Mouse (Mus musculus) lung, postnatal 25 days (tissue): Measurements from ENCODE around the gene Iqsec1.

Experiments used
- DNase-seq: peaks from one replicate; pipeline ENCODE4 v3.0.0; 2022; ENCODE audit warnings: low spot score

Gene Iqsec1

DNA sequence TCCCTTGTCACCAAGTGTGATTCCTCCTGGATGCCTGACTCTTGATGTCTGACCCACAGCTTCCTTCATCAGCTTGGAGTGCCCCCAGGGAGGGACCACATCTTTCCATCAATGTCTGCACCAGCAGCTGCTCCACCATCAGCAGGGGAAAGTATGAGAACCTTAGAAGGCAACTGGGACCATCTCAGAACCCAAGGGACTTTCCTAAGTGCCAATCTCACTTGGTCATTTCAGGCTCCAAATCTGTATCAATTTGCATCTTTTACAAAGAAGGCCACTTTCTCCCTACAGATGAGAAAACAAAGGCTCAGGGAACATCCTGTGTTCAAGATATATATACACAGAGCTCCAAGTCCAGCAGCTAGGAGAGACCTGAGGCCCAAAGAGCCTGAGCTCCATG is 205.3 kb downstream of the Iqsec1 start:
- DNase-seq: no peak

DNA sequence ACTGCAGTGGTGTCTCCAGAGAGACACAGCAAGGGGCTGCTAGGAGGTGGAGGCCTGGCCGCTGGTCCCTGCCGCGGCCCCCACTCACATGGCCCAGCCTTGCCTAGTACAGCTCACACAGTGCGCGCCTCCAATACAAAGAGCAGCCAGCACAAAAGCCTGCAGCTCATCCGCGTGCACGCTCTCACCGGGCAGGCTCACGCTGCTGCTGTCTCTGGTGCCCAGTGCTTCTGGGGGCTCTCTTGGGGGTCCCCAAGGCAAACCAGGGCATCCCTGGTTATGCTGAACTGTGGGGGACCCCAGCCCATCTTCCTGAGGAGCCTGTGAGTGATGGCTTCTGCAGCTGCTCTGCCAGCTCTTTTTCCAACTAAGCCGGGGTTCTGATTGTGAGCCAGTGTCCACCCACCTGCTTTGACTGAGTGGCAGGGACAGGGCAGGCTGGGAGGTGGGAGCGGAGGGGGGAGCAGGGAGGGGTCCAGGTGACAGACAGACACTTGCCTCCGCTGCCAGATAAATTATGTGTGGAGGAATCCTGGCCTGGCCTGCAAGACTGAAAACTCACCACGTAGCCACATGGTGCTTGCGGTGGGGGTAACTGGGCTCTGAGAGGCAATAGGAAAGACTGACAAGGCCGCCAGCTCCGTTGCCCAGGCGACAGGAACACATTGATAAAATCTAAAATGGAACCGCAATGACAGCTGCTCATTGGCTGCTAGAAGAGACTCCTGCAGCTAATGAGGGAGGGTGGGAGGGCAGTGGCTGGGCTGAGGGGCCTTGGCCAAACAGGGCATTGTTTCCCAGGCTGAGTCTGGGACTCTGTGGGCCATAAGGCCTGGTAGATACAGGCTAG is 206.3 kb downstream of the Iqsec1 start:
- DNase-seq: peak; percentile 45

DNA sequence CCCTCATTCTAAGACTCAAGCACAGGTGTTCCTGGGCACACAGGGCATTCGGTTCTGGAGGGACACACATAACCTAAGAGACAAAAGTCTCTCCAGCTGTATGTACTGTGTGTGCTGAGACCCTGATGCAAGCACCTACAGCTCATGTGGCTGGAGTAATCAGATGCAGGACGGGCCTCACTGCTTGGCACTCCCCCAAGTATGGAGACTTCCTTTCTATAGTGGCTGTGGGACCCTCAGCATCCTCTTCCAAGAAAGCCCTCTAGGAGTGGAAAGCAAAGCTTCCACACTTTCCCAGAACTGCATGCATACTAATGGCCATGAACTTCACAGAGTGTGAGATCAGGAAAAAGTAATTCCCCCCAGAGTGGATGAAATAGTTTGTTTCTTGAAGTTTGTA is 208.0 kb downstream of the Iqsec1 start:
- DNase-seq: no peak

DNA sequence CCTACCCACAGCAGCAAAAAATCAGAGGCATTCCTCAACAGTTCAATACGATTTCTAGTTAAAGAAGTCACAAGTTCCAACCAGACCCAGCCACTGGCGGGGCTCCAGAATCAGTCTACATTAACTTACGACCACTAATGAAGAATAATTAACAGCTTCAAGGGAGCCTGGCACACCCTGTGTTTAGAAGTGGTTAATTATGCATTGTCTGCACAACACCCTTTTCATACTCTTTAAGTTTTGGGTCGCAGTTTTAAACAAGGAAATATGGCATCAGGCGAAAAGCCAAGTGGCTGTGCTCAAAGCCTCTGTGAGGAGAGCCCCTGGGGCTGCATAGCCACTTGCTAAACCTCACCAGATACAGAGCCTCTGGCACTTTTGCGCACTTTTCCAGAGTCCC is 209.6 kb downstream of the Iqsec1 start:
- no peak for DNase-seq

DNA sequence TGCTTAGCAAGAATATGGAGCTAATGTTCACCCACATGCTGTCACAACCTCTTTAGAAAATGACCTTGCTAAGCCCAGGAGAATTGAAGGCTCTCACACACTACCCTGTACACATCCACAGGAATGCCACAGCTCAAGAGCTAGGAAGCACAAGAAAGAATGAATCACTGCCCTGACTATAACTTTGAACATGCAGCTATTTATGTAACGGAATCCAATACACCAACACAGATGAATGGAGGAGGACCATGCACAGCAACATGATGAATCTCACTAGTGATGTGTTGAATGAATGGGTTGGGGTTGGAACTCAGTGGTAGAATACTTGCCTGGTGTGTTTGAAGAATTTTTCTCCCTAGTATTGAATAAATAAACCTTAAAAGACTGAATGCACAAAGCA is 211.2 kb downstream of the Iqsec1 start:
- DNase-seq: no peak

DNA sequence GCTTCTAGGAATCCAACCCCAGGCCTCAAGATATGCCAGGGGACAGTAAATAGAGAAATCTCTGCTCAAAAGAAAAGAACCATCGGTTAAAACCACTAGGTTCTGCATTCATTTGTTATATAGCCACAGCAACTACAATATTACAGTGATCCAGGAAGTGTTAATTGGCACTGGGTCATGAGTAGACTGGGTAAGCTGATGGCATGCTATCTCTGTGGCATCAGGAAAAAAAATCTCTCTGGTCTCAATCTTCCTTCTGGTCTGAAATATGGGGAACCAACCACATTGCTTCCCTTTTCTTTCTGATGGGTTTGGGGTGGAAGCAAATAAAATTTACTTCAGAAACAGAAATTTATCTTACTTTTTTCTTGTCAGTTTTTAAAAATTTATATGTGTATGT is 212.9 kb downstream of the Iqsec1 start:
- DNase-seq: no peak

DNA sequence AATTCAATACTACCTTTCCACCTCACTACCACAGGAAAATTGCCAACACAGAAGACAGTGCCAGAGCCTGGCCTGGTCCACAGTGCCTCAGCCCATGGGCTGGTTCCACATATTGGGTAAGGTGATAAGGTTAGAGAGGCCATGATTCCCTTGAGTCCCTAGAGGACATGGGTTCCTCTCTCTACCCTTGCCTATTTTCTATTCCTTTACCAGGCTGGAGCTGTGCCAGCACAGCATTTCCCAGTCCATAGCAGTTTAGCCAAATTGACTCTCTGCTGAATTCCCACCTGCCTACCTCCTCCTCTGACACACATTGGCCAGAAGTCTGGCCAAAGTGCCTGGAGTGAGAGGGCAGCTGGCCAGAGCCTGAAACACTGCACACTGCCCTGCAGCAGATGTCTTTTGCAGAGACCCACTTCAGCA is 214.7 kb downstream of the Iqsec1 start:
- DNase-seq: no peak

DNA sequence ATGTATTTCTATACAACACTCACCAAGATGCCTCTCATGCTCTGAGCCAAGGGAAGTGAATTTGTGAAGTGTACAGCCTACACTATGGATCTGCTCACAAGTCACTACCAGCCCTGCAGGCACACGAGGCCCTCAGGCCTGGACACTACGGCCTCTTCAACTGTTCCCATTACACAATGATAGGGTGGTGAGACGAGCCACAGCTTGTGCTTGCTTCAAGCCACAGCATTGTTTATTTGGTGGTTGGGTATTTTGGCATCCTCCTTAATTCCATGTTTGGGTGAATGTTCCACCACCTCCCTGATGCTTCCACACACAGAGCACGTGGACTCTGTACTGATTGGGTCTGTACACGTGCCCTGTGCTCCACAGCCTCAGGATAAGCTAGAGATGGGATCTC is 216.4 kb downstream of the Iqsec1 start:
- peak; percentile 45 for DNase-seq

DNA sequence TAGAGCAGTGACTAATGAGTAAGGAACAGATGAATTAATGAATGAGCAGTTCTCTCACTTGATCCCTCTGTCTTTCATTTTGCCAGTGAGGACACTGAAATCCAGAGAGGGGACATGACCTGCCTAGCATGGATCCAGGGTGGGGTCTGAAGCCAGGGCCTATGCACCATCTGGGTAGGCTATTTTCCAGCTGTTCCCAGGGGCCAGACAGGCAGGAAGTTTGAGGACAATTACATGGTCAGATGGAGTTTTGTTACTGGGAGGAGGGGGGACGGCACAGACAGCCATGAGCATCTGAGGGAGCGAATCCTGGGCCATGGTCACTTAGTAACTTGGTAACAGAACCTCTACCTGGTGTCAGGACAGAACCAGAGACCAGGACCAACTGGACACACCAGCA is 220.0 kb downstream of the Iqsec1 start:
- DNase-seq: no peak

DNA sequence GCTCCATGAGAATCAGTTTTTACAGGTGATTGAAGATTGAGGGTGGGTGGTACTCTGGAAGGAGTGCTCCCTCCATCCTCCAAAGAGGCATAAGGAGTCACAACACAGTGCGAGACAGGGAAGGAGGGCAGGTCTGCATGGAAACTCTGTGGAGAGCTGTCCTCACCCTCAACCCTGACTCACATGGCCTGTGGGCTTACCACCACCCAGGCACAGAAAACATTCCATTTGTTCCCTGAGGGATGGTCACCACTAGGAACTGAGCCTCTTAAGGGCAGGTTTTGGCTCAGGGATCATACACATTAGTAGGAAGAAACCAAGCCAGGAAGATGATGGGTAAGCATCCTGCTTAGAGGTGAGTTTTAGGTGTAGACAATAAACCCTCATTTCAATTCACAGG is 220.6 kb downstream of the Iqsec1 start:
- no peak for DNase-seq

DNA sequence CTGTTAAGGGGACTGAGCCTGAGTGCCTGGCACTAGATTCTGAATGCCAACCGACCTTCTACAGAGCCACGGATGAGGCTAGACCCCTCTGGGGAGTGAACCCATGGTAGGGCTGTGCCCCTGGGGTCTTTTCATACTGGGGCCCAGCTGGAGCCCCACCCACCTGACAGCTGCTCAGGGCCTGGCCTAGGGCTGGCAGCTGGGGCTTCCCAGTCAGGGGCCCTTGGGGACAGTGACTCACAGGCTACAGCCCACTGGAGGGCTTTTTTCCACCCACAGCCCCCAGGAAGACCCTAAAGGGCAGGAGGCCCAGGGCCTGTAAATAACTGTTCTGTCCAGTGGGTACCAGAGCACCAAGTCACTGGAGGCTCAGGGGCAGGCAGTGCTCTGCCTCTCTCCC is 223.7 kb downstream of the Iqsec1 start:
- DNase-seq: no peak

DNA sequence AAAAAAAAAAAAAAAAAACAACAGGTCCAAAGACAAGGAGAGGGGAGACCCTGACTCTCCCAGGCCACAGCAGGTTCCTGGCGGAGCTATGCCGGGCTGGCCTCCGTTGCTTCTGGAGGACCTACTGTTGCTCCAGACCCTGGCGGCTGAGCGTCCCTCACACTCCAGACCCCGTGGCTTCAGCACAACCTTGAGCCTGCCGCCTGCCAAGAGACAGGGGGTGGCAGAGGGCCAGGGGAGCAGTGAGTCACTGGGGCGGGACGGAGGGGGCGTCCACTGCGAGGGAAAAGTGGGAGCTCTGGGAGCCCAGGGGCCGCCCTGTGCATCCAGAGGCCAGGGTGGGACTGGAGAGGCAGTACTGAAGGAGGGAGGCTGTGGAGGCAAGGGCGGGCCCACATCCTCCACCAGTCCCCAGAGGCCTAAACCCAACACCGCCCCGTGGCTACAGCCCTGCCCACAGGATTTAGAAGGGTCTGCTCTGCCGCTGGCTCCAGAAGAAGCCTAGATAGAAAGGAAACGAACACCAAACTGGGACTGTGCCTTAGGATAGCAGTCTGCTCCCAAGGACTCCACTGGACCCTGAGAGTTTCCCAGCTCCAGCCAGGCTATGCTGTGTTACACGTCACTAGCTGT is 224.4 kb downstream of the Iqsec1 start:
- peak; percentile 82 for DNase-seq

DNA sequence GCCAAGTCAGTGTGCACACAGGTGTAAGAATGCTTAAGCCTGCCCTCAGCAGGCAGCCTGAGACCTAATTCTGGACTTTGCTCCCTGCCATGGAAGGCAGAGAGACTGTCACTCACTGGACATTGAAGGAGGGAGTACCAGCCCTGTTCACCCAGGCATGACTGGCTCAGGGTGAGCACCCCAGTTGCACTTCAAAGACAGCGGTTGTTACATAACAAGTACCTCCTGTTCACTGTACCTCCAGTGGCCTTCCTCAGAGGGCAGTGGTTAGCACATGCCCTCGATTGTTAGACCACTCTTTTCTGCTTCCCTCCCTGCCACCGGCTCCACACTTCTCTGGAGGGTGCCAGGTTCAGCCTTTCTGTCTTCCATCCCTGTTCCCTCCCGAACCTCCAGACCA is 225.2 kb downstream of the Iqsec1 start:
- no peak for DNase-seq

DNA sequence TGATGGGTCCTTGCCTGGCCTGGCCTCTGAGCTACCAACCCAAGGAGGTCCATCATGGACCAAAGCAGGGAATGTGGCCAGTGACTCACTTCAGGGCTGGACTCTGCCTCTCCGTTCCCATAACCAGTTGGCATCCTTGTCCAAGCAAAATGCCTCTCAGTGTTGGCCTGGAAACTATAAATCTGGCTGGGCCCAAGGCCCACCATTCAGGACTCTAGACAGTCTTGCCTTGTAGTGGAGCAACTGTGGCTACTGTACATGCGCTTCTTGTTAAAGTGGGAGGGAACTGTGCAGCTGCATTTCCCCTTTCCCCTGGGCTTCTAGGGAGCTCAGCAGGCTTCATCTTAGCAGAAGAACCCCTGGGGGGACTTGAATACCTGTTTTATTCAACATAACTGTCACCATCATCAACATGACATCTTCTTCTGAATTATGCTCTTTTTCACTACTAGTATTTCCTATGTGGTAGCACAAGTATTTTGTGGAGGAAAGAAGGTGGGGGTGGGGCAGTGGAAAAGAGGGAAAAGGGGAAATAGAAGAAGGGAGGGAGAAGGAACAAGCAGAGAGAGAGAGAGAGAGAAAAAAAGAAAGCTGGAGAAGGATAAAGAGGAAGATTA is 226.3 kb downstream of the Iqsec1 start:
- no peak for DNase-seq

DNA sequence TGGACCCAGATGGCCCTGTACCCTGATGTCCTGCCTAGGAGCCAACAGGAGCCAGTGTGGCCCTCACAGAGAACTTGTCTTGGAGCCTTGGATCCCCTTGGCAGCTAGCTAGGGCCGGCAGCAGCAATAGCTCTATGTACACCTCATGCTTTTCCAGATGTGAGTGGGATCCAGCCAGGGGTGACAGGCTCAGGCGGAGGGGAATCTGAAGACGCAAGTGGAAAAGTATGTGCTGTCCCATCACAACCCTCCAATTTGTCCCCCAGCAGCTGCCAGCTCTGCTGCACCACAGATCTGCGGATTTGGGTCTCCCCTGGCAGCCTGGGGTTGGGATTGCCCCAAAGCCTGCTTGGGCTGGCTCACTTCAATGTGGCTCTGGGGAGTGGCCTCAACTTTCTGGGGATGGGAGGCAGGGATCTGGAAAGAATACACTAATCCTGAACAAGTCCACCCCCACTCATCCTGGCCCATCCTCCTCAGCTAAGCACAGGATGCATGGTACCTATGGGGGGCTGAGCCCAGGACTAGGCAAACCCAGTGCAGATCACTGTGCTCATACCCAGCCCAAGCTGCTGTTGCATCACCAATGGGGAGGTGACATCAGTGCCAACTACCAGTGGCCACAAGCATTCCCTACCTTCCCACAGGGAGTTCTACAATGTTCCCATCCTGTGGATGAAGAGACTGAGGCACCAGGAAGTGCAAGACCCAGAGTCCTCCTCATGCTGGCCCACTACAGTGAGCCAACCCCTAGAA is 227.0 kb downstream of the Iqsec1 start:
- DNase-seq: peak; percentile 47

DNA sequence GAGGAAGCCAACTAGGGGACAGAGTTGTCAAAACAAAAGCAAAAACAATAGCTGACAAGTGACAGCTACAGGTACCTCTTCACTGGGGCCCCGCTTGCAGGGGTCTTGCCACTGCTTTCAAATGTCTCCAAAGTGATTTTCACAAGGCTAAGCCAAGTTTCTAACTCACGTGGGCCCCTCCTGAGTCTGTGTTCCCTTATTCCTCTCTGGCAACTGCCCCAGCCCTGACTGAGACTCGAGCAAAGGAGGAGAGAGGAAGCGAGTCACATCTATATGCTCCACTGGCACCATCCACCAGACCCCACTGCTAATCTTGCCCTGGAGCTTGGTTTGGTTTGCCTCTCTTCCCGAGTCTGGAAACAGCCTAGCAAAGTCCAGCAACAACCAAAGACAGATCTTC is 227.6 kb downstream of the Iqsec1 start:
- no peak for DNase-seq

DNA sequence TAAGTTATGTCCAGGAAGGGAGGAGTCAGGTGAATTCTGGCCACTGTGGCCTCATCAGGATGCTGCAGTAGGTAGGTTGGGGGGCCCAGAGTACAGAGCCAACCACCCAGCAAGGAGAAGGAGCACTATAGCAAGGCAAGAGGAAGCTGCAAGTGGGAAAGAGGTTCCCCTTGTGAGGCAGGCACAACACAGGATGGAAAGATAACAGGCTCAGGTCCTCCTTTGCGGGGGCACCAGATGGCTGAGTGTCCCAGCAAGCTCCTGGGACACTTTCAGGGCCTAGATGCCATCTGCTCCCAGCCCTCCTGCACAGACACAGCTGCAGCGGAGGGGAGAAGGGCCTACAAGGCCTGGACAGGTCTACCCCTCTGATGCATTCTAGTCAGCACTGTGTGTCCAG is 228.7 kb downstream of the Iqsec1 start:
- no peak for DNase-seq

DNA sequence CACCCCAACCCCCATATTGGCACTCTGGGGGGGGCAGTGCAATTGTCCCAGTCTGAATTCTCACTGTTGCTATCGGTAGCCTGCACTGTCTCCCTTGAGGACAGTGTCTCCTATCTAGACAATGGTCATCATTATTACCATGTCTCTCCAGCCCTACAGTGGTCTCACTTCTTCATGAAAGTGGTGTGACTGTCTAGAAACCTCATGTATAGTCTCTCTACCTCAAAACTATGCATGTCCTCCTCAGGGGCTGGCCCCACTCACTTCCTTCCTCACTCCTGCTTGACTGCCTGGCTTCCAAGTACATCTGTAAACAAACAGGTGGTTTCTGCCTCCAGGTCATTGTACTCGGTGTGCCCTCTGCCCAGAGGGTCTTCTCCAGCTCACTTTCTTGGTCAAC is 230.3 kb downstream of the Iqsec1 start:
- no peak for DNase-seq

DNA sequence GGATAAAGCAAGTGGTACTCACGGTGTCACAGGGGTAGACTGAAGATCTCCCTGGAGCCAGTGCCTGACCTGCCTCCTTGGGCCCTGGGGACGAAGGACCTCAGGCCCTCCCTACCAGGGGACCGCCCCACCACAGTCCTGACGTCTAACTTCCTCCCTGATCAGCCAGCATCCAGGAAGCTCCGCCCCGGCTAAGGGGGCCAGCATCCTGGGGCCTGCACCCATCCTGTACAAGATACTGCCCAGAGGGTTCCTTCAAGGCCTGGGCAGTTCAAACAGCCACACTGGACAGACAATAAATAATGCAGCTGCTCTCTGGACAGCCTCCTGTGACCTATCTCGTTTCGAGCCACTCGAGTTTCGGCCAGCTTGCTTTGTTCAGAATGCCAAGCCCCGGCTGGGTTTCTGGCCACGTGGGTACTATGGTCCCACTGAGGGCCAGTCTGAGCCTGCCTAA is 231.0 kb downstream of the Iqsec1 start:
- DNase-seq: peak; percentile 64

DNA sequence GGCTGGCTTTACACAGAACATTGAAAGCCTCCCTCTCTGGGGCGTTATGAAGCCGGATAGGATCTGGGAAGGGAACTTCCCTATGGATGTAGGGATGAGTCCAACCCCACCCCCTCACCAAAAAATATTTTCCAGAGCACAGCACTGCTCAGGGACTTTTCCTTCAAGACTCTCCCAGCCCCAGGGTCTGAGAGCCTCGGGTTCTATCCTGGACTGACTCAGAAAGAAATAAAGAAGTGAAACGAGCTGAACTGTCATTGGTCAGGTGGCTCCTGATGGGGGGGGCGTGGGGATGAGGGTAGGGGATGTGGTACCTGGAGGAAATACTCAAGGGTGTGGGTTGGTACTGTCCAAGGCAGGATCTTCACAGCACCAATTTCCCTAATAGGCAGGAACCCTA is 231.9 kb downstream of the Iqsec1 start:
- no peak for DNase-seq

DNA sequence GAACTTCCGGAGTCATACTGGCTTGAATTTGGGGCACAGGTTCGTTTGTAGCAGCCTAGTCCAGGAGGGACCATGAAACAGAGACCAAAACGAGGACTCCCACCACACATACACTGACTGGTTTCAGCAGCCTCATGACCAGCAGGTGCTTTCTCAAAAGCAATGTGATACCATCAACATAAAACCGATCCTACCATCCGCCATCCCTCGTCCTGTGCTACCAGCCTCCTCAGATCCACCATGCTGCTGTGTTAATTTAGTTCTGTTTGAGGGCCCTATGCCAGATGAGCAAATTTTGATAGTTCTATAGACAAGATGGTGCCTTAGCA is 232.9 kb downstream of the Iqsec1 start:
- no peak for DNase-seq

DNA sequence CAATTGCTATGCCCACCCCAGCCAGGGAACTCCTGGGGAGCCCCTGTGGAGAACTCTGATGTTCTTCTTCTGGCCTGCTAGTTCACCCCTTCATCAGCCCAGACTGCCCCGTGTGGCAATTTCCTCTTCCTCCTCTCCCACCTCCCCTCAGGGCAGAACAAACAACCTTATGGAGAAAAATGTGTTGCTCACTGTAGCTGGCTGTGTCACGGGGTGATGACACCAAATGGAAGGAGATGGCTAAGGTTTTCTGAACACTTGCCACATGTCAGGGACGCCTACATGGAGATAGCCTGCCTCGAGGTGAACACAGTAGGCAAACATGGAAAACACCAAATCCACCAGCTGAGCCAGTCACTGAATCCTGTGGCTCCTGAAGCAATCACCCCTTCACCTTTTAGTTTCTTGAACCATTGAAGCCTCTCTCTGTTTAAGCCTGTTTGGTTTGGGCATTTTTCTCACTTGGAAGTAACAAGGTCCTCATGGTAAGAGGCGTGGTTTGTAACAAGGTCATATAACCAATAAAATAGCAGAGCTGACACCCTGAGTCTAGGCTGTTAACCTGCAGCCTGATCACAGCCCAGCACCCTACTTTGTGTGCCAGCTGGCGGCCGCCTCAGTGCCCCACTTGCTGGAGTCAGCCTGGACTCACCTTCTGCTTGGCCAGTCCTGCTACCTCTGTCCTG is 233.4 kb downstream of the Iqsec1 start:
- DNase-seq: no peak
